Mouse (Mus musculus): ENCODE results near the gene Derl2.

DNA sequence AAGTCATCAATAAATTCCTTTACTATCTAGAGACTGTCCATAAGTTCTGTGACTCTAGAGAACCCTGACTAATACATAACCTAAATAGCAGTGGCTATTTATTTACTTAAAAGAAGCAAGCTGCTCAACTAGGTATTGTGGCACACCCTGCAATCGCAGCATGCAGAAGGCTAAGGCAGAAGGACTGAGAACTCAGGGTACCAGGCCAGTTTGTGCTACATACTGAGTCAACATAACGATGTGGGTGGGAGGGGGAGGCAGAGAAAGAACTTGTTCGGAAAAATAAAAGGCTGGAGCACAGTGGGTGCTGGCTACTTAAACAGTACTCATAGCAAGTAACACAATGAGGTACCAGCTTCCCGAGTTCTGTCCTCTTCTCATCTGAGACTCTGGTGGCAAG, 18.5 kb downstream of the Derl2 start:
- no peak for TF ChIP-seq POLR2A (IDR thresholded peaks at IDR 0.05; ENCODE audit: control insufficient read depth, extremely low read depth, insufficient read depth, low read length, poor library complexity)
- TF ChIP-seq CTCF (IDR thresholded peaks at IDR 0.05; ENCODE audit: borderline replicate concordance, control insufficient read depth, extremely low read depth, insufficient read depth, low read length, poor library complexity) = no peak
